Mouse (Mus musculus): Measurements from ENCODE around the gene Clrn1. TPM values are rescaled to one million over a fixed set of nuclear protein-coding genes. Genes with fewer than 3 reads are reported as not detected.

Gene Clrn1
- polyA plus RNA-seq, 1 experiment from 2014 or later: 0.65 TPM

Other genes starting within 250 kb of the Clrn1 start
- gene Erich6, start 248.1 kb downstream of the Clrn1 start, polyA plus RNA-seq (2016; fragmentation: Nextera tagmentation; extraction: Ambion mirVana): not detected in 2 replicates
- gene Siah2, start 192.9 kb downstream of the Clrn1 start, polyA plus RNA-seq (2016; fragmentation: Nextera tagmentation; extraction: Ambion mirVana): 2.1 and 2.7 TPM in 2 replicates
- gene Mindy4b-ps, start 63.0 kb downstream of the Clrn1 start, polyA plus RNA-seq (2016; fragmentation: Nextera tagmentation; extraction: Ambion mirVana): not detected in 2 replicates
- gene Med12l, start 120.5 kb upstream of the Clrn1 start, polyA plus RNA-seq (2016; fragmentation: Nextera tagmentation; extraction: Ambion mirVana): 2.0 and 2.6 TPM in 2 replicates
- 1.1 TPM in 2 replicates for gene Gpr171, start 216.5 kb upstream of the Clrn1 start, polyA plus RNA-seq (2016; fragmentation: Nextera tagmentation; extraction: Ambion mirVana)